Mouse (Mus musculus) heart, adult 8-10 months (tissue): ENCODE measurements around the gene Gan. TPM values are rescaled to one million over a fixed set of nuclear protein-coding genes. Genes with fewer than 3 reads are reported as not detected.

Source experiments
- DNase-seq: peaks from one replicate; pipeline ENCODE4 v3.0.0; 2022; ENCODE audit warnings: low spot score
- total RNA-seq, 4 experiments: library from RNA; stranded (reverse); gene quantifications; 2 replicates each; pipeline ENCODE4 v1.2.4; 2022

The Gan gene
- total RNA-seq, 4 experiments from 2014 or later, result 4.3 to 5.2 (median 4.8) TPM

DNA sequence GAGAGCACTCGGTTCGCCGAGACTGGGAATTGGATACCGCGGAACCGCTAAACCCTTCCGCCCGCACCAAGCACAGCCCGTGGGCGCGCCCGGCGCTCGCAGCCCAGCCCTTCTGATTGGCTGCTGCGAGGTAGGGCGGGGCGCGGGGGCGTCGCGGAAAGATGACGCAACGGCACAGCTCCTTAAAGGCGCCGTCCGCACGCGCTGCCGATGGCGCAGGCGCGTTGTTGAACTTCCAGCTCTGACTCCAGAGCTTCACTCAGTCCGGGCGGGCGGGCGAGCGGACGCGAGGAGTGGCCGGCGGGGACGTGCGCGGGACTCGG lies 205 bp upstream of the Gan start:
- peak; percentile 94 for DNase-seq

DNA sequence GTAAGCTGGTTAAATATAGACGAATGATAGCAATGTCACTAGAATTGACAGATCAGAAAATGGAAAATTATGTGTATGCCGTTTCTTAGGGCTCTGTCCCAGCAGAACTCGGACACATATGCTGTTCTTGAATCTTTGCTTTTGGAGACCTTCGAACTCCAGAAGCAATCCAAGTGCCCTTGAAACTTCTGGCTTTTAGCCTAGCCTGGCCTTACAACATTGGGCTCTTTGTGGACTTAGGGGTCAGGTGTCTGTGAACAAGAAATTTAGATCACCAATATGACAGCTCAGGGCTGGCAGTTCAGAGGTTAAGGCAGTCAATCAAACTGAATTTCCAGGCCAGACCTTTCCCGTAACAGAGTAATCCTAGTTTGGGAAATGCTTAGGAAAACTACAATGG lies 1.1 kb downstream of the Gan start:
- DNase-seq, result no peak

DNA sequence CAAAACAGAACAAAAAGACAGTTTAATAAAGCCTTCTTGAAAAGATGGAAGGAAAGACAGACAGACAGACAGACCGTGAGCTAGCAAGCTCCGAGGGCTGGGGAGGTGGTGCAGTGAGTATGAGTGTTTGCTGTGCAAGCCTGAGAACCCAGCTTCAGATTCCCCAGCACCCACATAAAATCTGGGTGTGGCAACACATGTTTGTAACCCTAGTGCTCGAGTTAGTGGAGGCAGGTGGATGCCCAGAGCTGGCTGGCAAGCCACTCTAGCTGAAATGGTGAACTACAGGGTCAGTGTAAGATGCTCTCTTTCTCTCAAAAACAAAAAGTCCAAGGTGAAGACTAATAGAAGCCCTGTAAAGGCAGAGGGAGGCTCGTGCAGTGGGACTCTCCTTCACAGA lies 7.0 kb downstream of the Gan start:
- no peak for DNase-seq

DNA sequence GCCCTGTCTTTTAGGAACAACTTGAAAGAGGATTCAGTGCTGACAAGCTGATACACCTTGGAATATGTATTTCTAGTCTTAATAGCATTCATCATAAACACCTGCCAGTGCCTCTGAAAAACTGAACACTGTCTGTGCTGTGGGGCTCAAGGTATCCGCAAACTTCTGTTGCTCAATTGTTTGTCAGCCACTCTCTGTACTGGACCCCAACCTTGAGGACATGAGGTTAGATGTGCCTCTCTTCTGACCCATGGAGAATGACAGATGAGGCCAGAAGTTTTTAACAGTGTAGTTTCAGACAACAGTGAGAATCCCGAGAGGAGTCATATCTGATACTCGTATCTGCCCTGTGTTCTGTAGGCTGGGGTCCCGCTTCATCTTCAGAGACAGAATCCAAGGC lies 7.6 kb downstream of the Gan start:
- DNase-seq, result no peak

DNA sequence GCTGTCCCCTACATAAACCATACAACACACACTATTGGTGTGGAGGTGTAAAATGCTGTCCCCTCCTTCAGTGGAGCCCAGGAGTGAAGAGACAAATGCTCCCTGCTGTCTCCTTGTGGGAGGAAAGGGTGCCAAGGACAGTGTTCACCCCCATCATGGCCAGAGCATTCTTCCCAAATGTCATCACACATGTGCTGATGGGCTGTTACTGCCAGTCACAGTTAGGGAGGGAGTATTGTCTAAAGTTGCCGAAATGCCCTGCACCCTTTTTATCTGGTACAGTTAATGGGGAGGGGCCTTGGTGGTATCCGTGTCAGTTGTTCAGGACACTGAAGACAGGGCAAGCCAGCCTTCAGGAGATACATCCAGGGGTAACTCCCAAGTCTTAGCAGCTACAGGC lies 8.6 kb downstream of the Gan start:
- DNase-seq, result no peak

DNA sequence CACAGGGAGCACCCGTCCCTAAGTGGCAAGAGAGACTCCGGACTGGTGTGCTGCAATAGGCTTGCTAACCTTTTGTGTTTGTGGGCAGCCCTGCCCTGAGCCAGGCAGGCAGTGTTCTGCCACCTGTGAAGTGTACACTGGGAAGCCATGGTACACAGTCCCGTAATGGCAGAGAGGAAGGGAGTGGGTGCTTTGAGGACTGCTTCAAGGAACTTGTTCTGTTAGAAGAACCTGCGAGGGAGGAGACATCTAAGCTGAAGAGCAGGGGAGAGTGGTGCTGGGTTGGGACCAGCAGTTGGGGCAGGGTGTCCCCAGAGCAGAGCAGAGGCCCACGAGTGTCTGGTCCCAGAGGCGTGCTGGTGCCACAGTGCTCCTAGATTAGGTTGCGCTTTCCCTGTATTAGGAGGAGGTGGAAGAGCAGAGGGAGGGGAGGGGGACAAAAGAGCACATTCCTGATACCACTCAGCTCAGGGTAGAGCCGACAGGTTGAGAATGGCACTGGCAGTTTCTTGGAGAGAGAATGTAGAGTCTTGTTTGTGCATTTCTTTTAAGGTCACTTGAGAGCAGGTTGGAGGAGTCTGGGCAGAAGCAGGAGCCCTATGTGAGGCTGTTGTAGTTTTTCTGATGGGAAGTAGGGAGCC lies 9.4 kb downstream of the Gan start:
- no peak for DNase-seq

DNA sequence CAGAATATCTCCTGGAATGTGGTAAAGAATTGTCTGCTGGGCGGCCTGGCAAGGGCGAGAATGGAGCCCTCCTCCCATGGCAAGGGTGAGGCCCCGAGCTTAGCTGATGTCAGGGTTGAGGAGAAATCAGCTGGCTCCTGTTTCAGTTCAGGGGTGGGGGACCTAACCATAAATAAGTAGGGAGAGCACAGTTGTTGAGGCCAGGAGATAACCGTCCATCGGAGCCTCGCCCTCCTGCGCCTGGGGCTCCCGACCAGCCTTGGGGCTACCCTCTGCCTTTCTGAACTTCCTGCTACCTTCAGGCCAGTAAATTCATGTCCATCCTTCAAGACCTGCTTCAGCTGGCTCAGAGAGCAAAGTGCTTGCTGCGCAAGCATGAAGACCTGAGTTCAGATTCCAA lies 10.4 kb downstream of the Gan start:
- DNase-seq, result no peak

DNA sequence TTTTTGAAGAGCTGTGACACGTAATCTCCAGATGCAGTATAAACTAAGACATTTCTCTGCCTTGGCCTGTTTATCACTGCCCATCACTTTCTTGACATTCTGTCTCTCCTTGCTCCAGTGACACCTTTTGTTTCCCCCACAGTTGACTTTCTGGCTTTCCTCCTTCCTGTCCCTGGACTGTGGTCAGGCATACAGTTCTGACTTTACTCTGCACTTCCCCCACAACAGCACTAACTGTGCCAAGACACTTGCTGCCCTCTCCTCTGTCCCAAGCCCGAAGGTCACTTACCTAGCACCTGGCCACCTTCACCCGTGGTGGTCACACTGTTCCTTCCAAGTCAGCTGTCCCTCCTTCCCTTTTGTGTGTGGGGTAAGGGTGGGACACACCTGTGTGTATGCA lies 13.9 kb downstream of the Gan start:
- DNase-seq, result no peak

DNA sequence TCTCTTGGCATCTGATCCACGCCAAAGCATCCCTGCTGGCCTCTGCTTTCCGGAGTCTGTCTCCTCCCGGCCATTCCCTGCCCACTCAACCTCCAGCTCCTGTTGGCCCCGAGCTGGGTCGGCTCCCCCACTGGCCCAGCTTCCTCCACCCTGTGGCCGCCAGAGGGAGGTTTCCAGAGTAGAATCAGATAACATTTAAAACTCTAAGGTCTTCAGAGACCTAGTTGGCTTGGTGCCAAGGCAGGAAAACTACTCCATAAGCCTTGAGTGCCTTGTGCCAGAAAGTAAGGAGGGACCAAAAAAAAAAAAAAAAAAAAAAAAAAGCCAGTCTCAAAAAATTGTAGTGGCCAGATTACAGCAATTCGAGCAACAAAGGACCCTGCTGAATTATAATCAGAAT lies 15.0 kb downstream of the Gan start:
- DNase-seq, result peak; percentile 53

DNA sequence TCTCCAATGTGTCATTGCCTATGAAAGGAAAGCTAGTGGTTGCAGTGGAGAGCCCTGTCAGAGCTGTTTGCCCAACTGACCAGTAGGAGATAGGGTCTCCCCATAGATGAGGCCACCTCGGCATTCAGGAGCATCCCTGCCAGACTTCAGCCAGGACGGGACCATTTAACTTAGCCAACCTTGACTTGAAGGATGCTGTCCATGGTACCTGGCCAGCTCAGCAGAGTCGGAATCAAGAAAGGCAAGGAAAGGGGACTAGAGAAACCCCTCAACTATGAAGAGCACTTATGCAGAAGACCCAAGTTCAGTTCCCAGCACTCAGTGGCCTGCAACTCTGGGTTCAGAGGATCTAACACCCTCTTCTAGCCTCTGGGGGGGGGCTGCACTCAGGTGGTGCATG lies 15.8 kb downstream of the Gan start:
- no peak for DNase-seq

DNA sequence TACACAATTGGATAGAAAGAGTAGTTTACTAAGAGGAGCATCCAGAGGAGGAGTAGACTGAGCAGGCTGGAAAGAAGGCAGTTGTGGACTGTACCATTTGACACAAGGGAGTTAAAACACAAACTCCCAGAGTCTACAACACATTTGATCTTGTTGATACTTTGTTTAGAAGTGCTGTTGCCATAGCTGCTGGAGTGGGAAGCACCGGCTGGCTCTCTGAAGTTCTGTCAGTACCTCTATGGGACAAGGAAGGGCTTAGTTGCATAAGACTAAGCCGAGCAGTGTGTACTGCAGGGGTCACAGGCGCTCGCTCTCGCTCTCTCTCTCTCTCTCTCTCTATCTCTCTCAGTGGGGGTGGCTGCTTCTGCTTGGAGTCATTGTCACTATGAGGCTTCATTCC lies 16.6 kb downstream of the Gan start:
- no peak for DNase-seq

DNA sequence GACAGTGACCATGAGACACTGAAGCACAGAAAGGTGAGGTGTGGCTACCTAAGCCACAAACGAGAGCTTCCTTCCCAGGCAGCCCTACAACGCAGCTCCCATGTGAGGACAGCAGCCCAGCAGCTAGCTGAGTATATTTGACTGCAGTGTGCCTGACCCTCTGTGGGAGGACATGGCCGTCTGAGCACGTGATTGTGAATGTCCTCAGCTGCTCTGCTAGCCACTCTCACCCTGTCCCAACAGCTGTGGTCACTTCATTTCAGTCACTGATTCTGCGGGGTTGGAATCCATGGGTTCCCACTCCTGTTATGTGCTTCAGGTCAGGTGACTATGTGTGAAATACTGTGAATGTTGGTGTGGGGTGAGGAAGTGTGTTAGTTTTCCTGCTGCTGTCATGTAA lies 18.4 kb downstream of the Gan start:
- DNase-seq, result no peak

DNA sequence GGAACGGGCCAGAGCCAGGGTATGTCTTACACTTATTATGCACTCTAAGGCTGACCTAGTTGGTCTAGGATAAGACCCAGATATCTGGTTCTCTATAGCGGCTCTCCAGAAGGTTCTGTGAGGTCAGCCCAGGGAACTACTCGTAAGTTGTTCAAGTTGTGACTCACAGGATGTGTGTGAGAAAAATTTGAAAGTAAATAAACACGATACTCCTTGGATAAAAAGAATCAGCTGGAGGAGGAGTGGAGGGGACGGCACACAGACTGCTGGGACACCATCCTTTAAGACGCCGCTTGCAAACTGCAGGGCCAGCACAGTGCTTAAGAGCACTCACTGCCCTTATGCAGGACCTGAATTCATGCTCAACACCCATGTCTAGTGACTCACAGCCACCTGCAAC lies 19.3 kb downstream of the Gan start:
- no peak for DNase-seq

DNA sequence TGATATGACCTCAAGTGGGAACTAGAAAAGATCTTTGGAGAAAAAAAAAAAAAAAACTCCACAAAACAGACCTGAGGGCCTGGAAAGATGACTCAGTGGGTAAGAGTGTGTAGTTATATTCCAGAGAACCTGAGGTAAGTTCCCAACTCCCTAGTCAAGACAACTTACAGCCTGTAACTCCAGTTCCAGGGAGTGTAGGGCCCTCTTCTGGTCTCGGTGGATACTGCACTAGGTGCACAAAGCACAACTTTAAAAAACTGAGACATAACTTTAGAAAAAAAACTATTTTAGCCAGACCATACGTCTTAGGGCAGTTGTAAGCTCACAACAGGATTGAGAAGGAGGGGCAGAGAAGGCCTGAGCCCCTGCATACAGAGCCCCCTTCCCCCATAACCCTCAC lies 20.1 kb downstream of the Gan start:
- no peak for DNase-seq

DNA sequence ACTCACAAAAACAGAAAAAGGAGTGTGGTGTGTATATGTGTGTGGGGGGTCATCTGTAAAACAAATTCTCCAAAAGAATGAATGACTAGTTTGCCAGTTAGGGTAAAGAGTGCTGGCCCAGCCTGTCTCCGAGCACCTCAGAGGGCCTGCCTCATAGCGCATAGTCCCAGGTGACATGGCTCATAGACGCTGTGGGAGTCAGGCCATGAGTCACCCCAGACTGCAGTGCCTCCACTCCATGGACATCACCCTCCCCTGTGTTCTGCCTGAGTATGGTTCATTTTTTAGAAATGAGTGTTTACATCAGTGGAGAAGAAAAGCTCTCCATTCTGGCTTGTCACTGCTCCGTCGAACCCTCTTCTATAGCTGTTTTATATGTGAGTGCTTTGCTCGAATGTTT lies 20.7 kb downstream of the Gan start:
- no peak for DNase-seq

DNA sequence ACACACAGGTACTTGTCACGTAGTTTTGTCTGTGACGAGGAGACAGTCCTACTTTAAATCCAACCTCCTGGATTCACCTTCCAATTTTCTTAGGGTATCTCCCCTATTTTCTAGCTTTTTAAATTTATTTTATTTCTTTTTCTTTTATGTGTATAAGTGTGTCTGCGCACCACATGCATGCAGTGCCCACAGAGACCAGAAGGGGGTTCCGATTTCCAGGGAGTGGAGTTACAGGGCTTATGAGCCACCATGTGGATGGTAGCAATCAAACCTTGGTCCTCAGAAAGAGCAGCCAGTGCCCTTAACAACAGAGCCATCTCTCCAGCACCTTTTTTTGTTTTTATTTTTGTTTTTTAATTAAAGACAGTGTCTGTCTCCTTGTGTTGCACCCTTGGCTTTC lies 24.8 kb downstream of the Gan start:
- no peak for DNase-seq

DNA sequence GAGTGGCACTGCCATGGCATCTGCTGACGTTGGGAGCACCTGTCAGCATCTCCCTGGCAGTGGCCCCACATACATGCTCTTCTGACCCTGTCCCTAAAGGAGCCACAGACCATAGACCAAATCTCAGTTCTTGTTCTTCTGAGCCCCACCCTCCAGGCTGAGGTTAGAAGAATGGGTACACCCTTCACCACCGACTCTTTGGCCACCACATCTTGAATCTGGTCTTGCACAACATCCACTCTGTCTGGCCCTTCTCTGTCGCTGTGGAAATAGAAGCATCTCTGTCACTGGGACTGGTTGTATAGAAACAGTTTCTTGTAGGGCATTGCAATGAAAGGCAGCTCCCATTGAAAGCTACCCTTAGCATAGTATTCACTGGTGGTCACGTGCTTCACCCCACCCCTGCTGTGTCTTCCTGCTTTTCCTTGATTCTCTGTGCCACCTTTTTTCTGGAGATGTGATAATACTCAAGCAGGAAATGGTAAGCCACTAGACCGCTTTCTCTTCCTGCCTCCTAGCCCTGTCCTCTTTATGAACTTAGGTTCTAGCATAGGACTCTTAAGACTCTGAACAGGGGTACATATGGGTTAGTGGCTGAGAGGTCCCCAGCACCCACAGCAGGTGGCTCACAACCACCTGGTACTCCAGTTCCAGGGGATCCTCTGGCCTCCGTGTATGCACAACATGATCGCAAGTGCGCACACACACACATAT lies 25.9 kb downstream of the Gan start:
- DNase-seq, result no peak

DNA sequence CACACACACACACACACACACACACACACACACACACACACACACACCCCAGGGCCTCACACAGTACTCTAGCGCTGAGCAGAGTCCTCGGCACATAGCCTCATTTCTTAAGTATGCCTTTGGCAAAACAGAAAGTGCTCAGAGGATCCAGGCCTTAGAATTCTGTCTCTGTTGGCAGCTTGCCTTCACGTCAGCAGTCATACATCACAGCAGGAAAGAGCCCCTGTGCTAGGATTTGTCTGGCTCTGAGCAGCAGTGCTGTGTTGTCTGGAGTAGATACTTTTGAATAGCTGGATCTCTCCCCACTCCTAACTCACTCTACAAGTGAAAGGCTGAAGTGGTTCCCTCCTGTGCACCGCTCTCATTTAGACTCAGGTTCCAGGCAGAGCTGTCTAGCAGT lies 36.4 kb downstream of the Gan start:
- no peak for DNase-seq

DNA sequence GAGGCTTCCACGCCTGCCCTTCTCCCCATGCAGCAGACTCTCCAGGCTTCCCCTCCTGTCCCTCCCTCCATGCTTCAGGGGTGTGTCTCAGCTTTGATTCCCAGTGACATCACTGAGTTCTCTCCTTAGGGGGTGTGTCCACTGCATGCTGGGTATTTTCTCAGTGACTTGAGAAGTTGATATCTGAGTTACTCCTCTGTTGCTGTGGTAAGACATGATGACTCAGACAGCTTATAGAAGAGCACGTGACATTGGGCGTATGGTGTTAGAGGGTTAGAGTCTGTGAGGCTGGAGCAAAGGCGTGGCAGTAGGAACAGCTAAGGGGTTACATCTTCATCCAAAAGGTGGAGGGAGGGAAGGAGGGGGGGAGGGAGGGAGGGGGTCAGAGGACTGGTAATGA lies 38.7 kb downstream of the Gan start:
- DNase-seq, result no peak

DNA sequence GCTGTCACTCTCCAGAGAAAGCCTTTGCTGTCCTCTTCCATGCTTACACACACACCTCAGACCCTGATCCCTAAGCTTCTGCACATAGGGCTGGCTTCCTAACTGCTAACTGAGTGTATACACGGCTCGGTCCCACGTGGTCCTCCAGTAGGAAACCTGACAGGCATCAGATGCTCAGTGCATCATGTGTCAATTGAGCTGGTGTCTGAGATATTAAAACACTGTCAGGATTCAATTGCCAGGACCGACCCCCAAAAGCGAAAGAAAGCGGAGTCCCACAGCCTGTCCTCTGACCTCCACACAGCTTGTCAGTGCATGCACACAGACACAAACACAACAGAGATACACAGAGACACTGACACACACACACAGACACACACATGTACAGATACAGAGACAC lies 39.6 kb downstream of the Gan start:
- no peak for DNase-seq

DNA sequence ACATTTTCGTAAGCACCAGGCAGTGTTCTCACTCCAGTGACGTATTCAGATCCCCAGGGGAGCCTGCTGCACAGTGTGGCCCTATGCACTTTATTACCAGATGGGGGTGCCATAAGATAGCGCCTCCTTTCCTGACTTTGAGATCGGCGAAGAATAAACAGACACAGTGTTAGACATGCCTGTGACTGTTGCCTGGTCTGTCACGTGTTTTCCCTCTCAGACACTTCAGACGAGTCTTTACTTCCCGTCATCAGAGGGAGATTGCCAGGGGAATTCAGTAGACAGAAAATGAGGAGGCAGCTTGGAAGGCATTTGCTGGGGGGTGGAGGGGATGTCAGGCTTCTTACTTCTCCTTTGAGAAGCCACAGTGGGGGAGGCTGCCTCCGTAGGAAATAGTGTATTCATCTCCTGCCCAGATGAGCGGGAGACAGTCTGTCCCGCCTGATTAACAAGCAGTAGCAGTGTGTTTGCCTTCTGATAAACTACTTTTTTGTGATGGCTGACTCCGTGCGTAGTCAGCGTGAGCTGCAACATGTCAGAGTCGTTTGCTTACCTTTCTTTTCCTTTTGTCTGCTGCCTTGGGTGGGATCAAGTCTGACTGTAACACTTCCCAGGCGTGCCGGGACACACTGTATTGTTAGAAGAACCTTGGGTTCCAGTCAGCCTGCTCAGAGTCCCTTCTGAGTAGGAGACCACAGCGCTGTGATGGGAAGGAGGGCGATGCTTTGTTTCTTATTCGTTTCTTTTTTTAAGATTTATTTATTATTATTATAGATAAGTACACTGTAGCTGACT lies 40.4 kb downstream of the Gan start:
- peak; percentile 81 for DNase-seq

DNA sequence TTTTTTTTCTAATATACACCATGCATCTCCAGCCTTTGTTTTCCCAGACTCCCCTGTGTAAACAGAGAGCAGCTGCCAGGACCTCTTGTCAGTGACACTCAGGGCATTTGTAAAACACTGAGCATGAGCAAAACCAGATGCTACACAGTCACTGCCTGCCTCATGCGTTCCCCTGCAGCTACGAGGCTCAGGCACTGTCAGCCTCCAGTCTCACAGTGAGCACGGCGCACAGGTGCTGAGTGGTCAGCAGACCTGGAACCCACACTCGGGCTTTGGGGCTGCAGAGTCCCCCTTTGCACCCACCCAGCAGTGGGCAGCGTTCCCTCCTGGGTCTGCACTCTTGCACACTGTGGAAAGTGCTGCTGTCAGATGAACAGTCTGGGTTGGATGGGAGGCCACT lies 41.7 kb downstream of the Gan start:
- no peak for DNase-seq

DNA sequence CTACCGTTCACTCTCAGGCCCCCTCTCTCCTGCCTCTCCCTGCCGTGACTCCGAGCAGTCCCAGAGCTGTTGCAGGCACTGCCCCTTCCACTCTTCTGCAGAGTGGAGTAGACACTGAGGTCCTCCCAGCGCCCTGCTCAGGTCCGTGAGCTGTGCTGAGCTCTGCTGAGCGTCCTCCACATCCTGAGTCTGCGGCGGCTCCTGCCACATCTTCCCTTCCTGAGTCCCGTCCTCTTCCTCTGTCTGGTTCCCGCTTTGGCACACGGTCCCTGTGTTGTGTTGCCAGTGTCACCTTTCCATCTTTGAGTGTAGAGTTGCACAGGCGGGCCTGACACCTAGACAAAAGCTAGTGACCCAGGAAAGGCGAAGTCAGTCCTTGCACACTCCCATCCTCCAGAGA lies 42.4 kb downstream of the Gan start:
- no peak for DNase-seq
